16 mouse cellular contexts compared by ENCODE assay signal in genomic region chr15:25753878-25754277, GRCm38 (mm10).
DNase-seq lines count a peak whose midpoint lies in the region; ATAC-seq and TF ChIP-seq lines count a peak whose summit lies in the region.
"Had no signal": no experiment of that assay in that cellular context is flagged by ENCODE, and none has a peak within 500 bp of the region (broad histone marks: within the 10 kb centered on the region; RNA-seq: fewer than 3 reads in every experiment).

No protein-coding gene starts in this region.

- H3K9ac ChIP-seq in ES-Bruce4 (ENCODE audit: low read depth, poor library complexity, severe bottlenecking): 0 out of 2 replicates have a peak overlapping the region, but pooled peaks have one; percentile 88
- peak overlapping the region; percentile 55 for H3K9ac ChIP-seq in hindbrain, embryonic 12.5 days
- no peak overlapping the region for H3K9ac ChIP-seq in midbrain, embryonic 15.5 days
- H3K9ac ChIP-seq: kidney, embryonic 15.5 days; liver, embryonic 15.5 days had no signal

- H3K27ac ChIP-seq in ES-Bruce4 (ENCODE audit: insufficient read depth, low read length): peak overlapping the region; percentile 100
- peak overlapping the region; percentile 81 for H3K27ac ChIP-seq in embryonic facial prominence, embryonic 10.5 days (replicated peaks)
- H3K27ac ChIP-seq in hindbrain, embryonic 12.5 days: peak overlapping the region; percentile 91
- H3K27ac ChIP-seq in midbrain, embryonic 15.5 days: peak overlapping the region; percentile 75
- H3K27ac ChIP-seq: kidney, embryonic 15.5 days; liver, embryonic 15.5 days; macrophage had no signal

- TF ChIP-seq CTCF in ES-Bruce4 (IDR thresholded peaks at IDR 0.05; ENCODE audit: low read depth, low read length): no peak

- H3K36me3 ChIP-seq in ES-Bruce4 (ENCODE audit: control insufficient read depth, insufficient read depth, low read length, poor library complexity, severe bottlenecking): no peaks in the 10 kb centered on the region
- H3K36me3 ChIP-seq in embryonic facial prominence, embryonic 10.5 days (replicated peaks): peaks cover 23% of the 10 kb centered on the region
- no peaks in the 10 kb centered on the region for H3K36me3 ChIP-seq in hindbrain, embryonic 12.5 days
- no peaks in the 10 kb centered on the region for H3K36me3 ChIP-seq in midbrain, embryonic 15.5 days (replicated peaks)
- H3K36me3 ChIP-seq: liver, embryonic 15.5 days had no signal

- peak overlapping the region; percentile 80; the same call in 1 of the 2 replicates for H3K4me3 ChIP-seq in ES-Bruce4 (ENCODE audit: low read depth, low read length)
- H3K4me3 ChIP-seq in embryonic facial prominence, embryonic 10.5 days: peak overlapping the region; percentile 49
- peak overlapping the region; percentile 27 for H3K4me3 ChIP-seq in hindbrain, embryonic 12.5 days
- peak overlapping the region; percentile 24 for H3K4me3 ChIP-seq in midbrain, embryonic 15.5 days
- H3K4me3 ChIP-seq: kidney, embryonic 15.5 days; limb, embryonic 10.5 days; liver, embryonic 15.5 days; myocyte had no signal

- H3K27me3 ChIP-seq in ES-Bruce4 (ENCODE audit: control insufficient read depth, insufficient read depth, low read length, poor library complexity, severe bottlenecking): no peaks in the 10 kb centered on the region
- H3K27me3 ChIP-seq in embryonic facial prominence, embryonic 10.5 days (replicated peaks; ENCODE audit: low read depth, poor library complexity, severe bottlenecking): no peaks in the 10 kb centered on the region
- no peaks in the 10 kb centered on the region for H3K27me3 ChIP-seq in hindbrain, embryonic 12.5 days
- no peaks in the 10 kb centered on the region for H3K27me3 ChIP-seq in midbrain, embryonic 15.5 days (replicated peaks)
- H3K27me3 ChIP-seq: kidney, embryonic 15.5 days; liver, embryonic 15.5 days; Patski had no signal

- H3K9me3 ChIP-seq in ES-Bruce4 (replicated peaks; ENCODE audit: control insufficient read depth, insufficient read depth, low read length, poor library complexity, severe bottlenecking): no peaks in the 10 kb centered on the region
- peaks cover 8% of the 10 kb centered on the region; the same call in 1 of the 2 replicates for H3K9me3 ChIP-seq in embryonic facial prominence, embryonic 10.5 days
- no peaks in the 10 kb centered on the region for H3K9me3 ChIP-seq in hindbrain, embryonic 12.5 days (replicated peaks)
- H3K9me3 ChIP-seq in midbrain, embryonic 15.5 days: no peaks in the 10 kb centered on the region
- H3K9me3 ChIP-seq: kidney, embryonic 15.5 days; limb, embryonic 10.5 days; liver, embryonic 15.5 days had no signal

- TF ChIP-seq POLR2A in ES-Bruce4 (IDR thresholded peaks at IDR 0.05; ENCODE audit: insufficient read depth, low read length): no peak

- ATAC-seq in hindbrain, embryonic 12.5 days (ENCODE audit: low FRiP score): 0 out of 2 replicates have a peak, but pooled peaks have one; percentile 14
- peak; percentile 43; the same call in 1 of the 2 replicates for ATAC-seq in midbrain, embryonic 15.5 days (replicated peaks)
- ATAC-seq: Patski had no signal

- no peak for DNase-seq in embryonic facial prominence, embryonic 10.5 days (ENCODE audit: low spot score)
- no peak for DNase-seq in retina, postnatal 1 day
- no peak for DNase-seq in Muller cell, postnatal 12 days (ENCODE audit: inconsistent ontology term)
- no peak for DNase-seq in cerebellum, adult 9-10 months
- DNase-seq: adrenal gland, adult 8-10 months; cerebellum, postnatal 36 days; thymus, adult 18-20 months had no signal

- H3K4me2 ChIP-seq in hindbrain, embryonic 12.5 days (replicated peaks): peak overlapping the region; percentile 46
- H3K4me2 ChIP-seq in midbrain, embryonic 15.5 days: peak overlapping the region; percentile 40; the same call in 1 of the 2 replicates
- H3K4me2 ChIP-seq: kidney, embryonic 15.5 days; liver, embryonic 15.5 days had no signal

- TF ChIP-seq EP300 in ES-Bruce4 (IDR thresholded peaks at IDR 0.05; ENCODE audit: insufficient read depth, low read depth, low read length): no peak

- no peaks in the 10 kb centered on the region for H3K4me1 ChIP-seq in ES-Bruce4 (ENCODE audit: control insufficient read depth, insufficient read depth, low read length)
- H3K4me1 ChIP-seq in embryonic facial prominence, embryonic 10.5 days: peaks cover 55% of the 10 kb centered on the region
- peaks cover 36% of the 10 kb centered on the region for H3K4me1 ChIP-seq in hindbrain, embryonic 12.5 days
- H3K4me1 ChIP-seq in midbrain, embryonic 15.5 days: peaks cover 37% of the 10 kb centered on the region
- H3K4me1 ChIP-seq: liver, embryonic 15.5 days had no signal

Comparison
In these comparisons a context has a peak if more than half of its experiments do, and no peak if none do; other contexts are left out.
1. H3K4me3 ChIP-seq: peak in every context shown above with its lines; median percentile 80 in ES-Bruce4; 49 in embryonic facial prominence, embryonic 10.5 days; 27 in hindbrain, embryonic 12.5 days; 24 in midbrain, embryonic 15.5 days.